Mouse (Mus musculus): ENCODE results near the gene Baiap2l2.

GRCm38 (mm10) chr15:79254661-79255060, 30.7 kb downstream of the Baiap2l2 start, which contains the start of gene Slc16a8:
- no peak for TF ChIP-seq CTCF (conservative IDR thresholded peaks at IDR 0.05; ENCODE audit: insufficient read depth, insufficient read length, low read depth, low read length)
- no peak for TF ChIP-seq POLR2A (IDR thresholded peaks at IDR 0.05; ENCODE audit: low read depth, low read length)
